Mouse (Mus musculus): ENCODE data around the gene Slc5a8. TPM values are rescaled to one million over a fixed set of nuclear protein-coding genes. Genes with fewer than 3 reads are reported as not detected.

The Slc5a8 gene
- not detected in 2 replicates for total RNA-seq (2017)

DNA sequence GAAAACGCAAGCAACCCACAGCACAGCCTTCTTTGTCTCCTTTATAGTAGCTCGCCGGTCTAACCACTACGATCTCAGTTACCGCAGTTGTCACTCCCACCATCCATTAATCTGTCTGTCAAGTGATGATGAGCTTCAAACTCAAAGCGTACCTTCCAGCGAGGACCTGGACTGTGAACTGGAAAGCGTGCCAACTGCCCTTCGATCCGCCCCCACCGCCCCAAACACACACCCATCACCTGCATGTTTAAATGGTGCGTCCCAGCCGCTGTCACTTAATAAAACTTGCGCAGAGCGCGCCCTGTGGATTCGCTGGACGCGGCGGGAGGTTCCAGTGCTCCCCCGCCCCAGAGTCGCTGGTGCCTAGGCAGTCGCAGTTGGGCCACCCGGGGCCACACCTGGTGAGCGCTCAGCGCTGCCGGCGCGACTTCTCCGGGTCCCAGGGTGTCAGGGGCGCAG, at the start of gene Slc5a8:
Slc5a8 (plus strand) TSS at position 361 of the 459 bp plus-strand sequence.
- ATAC-seq (replicated peaks; ENCODE audit: low read depth, poor library complexity, severe bottlenecking): no peak

DNA sequence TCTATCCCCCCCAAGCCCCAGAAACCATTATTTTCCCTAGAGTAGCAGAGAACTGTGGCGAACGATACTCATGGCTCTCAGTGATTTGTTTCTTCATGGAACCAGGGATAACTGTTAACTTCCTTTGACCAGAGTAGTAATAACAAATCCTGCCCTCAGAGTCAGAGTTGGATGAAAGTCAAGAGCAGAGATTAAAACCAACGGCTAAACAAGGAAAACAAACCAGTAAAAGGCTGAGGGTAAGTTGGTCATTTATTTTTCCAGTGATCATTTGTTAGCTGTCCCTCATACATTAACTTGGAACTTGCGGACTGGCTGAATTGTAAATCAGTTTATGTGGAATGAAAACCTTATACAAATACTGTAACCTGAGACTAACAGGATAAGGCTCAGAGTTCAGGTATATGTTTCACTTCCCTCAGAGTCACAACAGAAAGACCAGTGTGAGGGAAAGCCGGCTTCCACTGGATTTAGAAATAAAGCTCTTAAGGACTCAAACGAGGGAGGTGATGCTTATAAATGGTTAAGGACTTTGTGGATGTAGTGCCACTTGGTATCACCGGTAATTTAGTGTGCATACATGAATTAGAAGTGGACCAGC, 36.8 kb upstream of the Slc5a8 start:
- no peak for ATAC-seq (replicated peaks; ENCODE audit: low read depth, poor library complexity, severe bottlenecking)

GRCm38 (mm10) chr10:88849976-88850375, 35.8 kb upstream of the Slc5a8 start:
- no peak for ATAC-seq (replicated peaks; ENCODE audit: low read depth, poor library complexity, severe bottlenecking)

DNA sequence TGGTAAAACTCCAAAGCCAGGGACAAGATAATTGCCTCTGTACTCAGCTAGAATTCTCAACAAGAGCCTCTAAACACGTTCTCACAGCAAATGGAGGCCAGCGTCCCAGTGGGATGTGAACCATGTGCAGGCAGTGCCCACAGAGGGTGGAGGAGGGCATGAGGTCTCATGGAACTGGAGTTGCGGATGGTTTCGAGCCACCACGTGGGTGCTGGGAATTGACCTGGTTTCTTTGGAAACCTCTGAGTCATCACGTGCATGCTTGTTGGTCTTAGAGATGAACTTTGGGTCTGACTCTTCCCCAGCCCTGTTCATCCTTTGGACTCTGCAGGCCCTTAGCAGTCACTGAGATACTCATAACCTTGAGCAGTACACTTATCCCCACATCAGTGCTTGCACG, 32.5 kb upstream of the Slc5a8 start:
- ATAC-seq (replicated peaks; ENCODE audit: low read depth, poor library complexity, severe bottlenecking): no peak

- no peak for ATAC-seq (replicated peaks; ENCODE audit: low read depth, poor library complexity, severe bottlenecking)
Measured at GRCm38 (mm10) chr10:88860911-88861310, 24.9 kb upstream of the Slc5a8 start.

- no peak for ATAC-seq (replicated peaks; ENCODE audit: low read depth, poor library complexity, severe bottlenecking)
Measured at GRCm38 (mm10) chr10:88861416-88861815, 24.4 kb upstream of the Slc5a8 start.

GRCm38 (mm10) chr10:88862293-88862692, 23.5 kb upstream of the Slc5a8 start:
- no peak for ATAC-seq (replicated peaks; ENCODE audit: low read depth, poor library complexity, severe bottlenecking)

GRCm38 (mm10) chr10:88866017-88866416, 19.8 kb upstream of the Slc5a8 start:
- ATAC-seq (replicated peaks; ENCODE audit: low read depth, poor library complexity, severe bottlenecking): no peak

DNA sequence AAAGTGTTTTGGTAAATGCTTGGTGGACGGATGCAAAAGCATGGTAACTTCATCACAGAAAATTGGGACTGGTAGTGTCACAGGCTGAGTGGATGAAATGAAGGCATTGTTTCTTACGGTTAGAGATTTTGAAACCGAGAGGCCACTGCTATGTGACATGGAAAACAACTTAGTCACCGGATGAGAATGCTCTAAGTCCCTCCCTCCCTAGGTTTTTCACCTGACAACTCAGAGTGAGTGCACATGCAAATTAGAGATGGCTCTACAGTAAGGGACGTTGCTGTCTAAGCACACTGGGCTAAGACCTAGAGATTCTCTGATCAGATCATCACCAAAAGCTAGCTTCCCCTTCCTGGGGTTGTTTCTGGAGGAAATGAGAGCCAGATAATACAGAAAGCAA, 10.9 kb upstream of the Slc5a8 start:
- ATAC-seq (replicated peaks; ENCODE audit: low read depth, poor library complexity, severe bottlenecking): no peak

DNA sequence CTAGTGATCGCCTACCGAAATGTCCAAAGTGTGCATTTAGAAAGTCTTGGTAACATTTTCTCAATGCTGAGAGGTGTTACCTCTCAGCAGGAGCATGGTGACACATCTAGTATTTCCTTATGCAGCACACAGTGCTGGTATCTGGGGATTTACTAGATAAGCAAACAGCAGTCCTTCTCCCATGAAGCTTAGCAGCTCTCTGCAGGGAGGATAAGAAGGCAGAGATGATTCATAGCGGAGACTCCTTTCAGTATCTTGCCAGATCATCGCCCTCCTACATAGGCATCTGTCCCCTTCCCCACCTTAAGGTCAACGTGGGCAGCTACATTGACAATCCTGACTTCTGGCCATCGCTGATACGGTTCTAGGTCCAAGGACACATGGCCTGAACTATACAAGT, 8.4 kb upstream of the Slc5a8 start:
- no peak for ATAC-seq (replicated peaks; ENCODE audit: low read depth, poor library complexity, severe bottlenecking)

DNA sequence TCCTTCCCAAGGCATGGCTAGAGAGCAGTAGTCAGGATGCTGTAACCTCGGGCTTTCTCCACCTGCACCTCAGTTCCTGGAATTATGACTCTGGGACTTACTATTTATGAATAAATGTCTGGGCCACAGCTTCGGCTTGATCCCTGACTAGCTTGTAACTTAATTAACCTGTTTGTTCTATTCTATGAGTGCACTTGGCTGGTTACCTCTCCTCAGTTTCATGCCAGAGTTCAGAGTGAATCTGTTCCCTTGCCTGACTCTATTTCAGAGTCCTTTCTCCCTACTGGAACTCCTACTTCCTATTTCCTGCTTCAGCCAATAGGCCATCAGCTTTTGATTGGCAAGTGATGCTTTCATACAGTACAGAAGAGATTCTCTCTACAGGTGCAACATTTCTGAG, 2.1 kb upstream of the Slc5a8 start:
- no peak for ATAC-seq (replicated peaks; ENCODE audit: low read depth, poor library complexity, severe bottlenecking)

DNA sequence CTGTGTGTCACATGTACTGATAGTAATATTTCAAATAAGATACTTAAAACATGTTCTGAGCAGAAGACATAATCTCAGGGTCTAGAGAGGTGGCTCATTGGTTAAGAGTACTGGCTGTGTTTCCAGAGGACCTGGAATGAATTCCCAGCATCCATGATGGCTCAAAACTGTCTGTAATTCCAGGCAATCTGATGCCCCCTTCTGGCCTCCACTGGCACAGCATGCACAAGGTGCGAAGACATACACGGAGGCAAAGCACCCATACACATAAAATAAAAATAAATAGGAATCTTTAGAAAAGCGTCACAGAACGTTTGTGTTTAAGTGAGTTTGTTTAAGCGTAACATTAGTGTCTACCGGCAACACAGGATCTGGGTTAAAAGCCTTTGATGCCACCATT, 956 bp upstream of the Slc5a8 start:
- ATAC-seq (replicated peaks; ENCODE audit: low read depth, poor library complexity, severe bottlenecking): no peak

GRCm38 (mm10) chr10:88886114-88886513, 322 bp downstream of the Slc5a8 start:
- ATAC-seq (replicated peaks; ENCODE audit: low read depth, poor library complexity, severe bottlenecking): no peak

GRCm38 (mm10) chr10:88888376-88888775, 2.6 kb downstream of the Slc5a8 start:
- ATAC-seq (replicated peaks; ENCODE audit: low read depth, poor library complexity, severe bottlenecking): no peak

GRCm38 (mm10) chr10:88891410-88891809, 5.6 kb downstream of the Slc5a8 start:
- no peak for ATAC-seq (replicated peaks; ENCODE audit: low read depth, poor library complexity, severe bottlenecking)

DNA sequence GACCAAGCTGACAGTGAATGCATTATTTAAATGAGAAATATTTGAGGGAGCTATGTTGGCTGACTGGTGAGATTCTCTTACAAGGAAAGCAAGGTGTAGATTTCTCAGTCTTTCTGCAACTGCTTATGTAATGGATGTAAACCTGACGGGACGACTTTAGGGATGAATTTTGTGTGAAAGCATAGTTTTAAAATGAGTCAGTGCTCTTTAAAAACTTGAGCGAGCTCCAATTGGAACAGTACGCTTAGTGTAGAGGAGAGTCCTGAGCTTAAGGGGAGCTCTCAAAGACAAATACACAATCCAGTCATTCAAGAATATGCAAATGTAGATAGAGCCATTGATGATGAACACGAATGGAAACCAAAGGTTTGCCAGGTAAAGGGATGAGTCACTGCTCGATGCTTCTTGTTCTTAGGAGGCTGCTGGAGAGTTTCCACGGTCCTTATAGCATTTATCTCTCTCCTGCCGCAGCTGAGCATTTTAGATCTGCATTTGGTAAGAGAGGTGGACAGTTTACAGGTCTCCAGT, 6.8 kb downstream of the Slc5a8 start:
- no peak for ATAC-seq (replicated peaks; ENCODE audit: low read depth, poor library complexity, severe bottlenecking)

GRCm38 (mm10) chr10:88897032-88897431, 11.2 kb downstream of the Slc5a8 start:
- ATAC-seq (replicated peaks; ENCODE audit: low read depth, poor library complexity, severe bottlenecking): no peak

GRCm38 (mm10) chr10:88949649-88950296, 64.0 kb downstream of the Slc5a8 start:
- no peak for ATAC-seq (replicated peaks; ENCODE audit: low read depth, poor library complexity, severe bottlenecking)

DNA sequence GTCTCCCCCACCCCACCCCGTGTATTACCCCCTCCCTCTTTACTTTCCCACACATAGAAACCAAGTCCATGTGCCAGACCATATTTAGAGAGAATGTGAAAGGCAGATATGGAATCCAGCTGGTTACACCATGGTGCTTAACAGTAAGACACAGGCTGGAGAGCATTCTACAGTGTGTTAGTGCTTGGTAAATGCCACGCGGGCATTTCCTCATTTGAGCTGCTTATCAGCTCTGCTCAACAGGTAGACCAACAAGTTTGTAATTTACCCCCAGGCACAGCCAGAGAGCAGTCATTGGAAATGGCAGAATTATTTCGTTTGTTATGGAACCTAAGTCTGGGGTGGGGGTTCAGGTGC, 64.5 kb downstream of the Slc5a8 start:
- ATAC-seq (replicated peaks; ENCODE audit: low read depth, poor library complexity, severe bottlenecking): no peak

GRCm38 (mm10) chr10:88960791-88961190, 75.0 kb downstream of the Slc5a8 start:
- ATAC-seq (replicated peaks; ENCODE audit: low read depth, poor library complexity, severe bottlenecking): no peak

DNA sequence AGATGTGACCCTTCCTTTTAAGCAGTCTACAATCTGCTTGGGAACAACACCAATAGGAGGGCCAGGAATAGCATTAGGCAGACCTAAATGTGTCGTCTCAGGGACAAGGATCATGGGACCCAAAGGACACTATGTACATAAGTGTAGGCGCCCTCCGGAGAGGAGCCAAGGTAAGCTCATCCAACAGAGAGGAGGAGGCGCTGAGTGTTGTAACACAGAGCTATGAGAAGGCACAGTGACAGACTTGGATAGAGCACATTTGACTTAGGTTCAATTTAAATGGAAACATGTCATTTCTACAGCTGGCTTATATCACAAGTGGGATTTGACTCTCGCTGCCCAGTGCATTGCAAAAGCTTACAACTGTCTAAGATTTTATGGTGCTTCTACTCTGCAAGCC, 82.8 kb downstream of the Slc5a8 start:
- ATAC-seq (replicated peaks; ENCODE audit: low read depth, poor library complexity, severe bottlenecking): no peak
